Mouse (Mus musculus): ENCODE measurements around the gene Fam187b. TPM values are rescaled to one million over a fixed set of nuclear protein-coding genes. Genes with fewer than 3 reads are reported as not detected.

The Fam187b gene
- polyA plus RNA-seq, 1 experiment: 0.63 TPM

GRCm38 (mm10) chr7:31012971-31013370, 39.4 kb downstream of the Fam187b start:
- peaks cover 7% of the 10 kb centered on the region; the same call in 1 of the 2 replicates for H3K4me1 ChIP-seq (ENCODE audit: control insufficient read depth, insufficient read depth, insufficient read length)
- no peak for DNase-seq (ENCODE audit: low read depth in 1 of 2, low spot score in 2 of 2)
- no peaks in the 10 kb centered on the region for H3K27me3 ChIP-seq (ENCODE audit: control insufficient read depth, insufficient read depth, low read length)
- no peak overlapping the region for H3K27ac ChIP-seq (ENCODE audit: insufficient read depth, low read length)
- TF ChIP-seq POLR2A (IDR thresholded peaks at IDR 0.05; ENCODE audit: low read depth, low read length) (no peak), CTCF (IDR thresholded peaks at IDR 0.05; ENCODE audit: extremely low read depth, insufficient read depth, insufficient read length, insufficient replicate concordance) (no peak)
- no peak overlapping the region for H3K4me3 ChIP-seq (ENCODE audit: extremely low read depth, insufficient read depth, insufficient read length)
- WGBS: 92% methylated on average over 5 of the region's 5 CpGs
- no peaks in the 10 kb centered on the region for H3K36me3 ChIP-seq (ENCODE audit: control insufficient read depth, insufficient read depth, low read length)

GRCm38 (mm10) chr7:31017104-31017901, 43.7 kb downstream of the Fam187b start:
- Histone ChIP-seq H3K27me3 (ENCODE audit: control insufficient read depth, insufficient read depth, low read length) (no peaks in the 10 kb centered on the region), H3K4me3 (ENCODE audit: extremely low read depth, insufficient read depth, insufficient read length) (no peak overlapping the region), H3K4me1 (ENCODE audit: control insufficient read depth, insufficient read depth, insufficient read length) (peaks cover 6% of the 10 kb centered on the region; the same call in 1 of the 2 replicates), H3K36me3 (ENCODE audit: control insufficient read depth, insufficient read depth, low read length) (no peaks in the 10 kb centered on the region), H3K27ac (ENCODE audit: insufficient read depth, low read length) (no peak overlapping the region)
- TF ChIP-seq POLR2A (IDR thresholded peaks at IDR 0.05; ENCODE audit: low read depth, low read length) (no peak), CTCF (IDR thresholded peaks at IDR 0.05; ENCODE audit: extremely low read depth, insufficient read depth, insufficient read length, insufficient replicate concordance) (no peak)
- 42% methylated on average over 10 of the region's 10 CpGs for WGBS
- no peak for DNase-seq (ENCODE audit: low read depth in 1 of 2, low spot score in 2 of 2)

GRCm38 (mm10) chr7:31028609-31029008, 55.0 kb downstream of the Fam187b start:
- Histone ChIP-seq H3K27me3 (ENCODE audit: control insufficient read depth, insufficient read depth, low read length) (no peaks in the 10 kb centered on the region), H3K36me3 (ENCODE audit: control insufficient read depth, insufficient read depth, low read length) (no peaks in the 10 kb centered on the region), H3K4me1 (ENCODE audit: control insufficient read depth, insufficient read depth, insufficient read length) (peaks cover 4% of the 10 kb centered on the region; the same call in 1 of the 2 replicates), H3K4me3 (ENCODE audit: extremely low read depth, insufficient read depth, insufficient read length) (no peak overlapping the region), H3K27ac (ENCODE audit: insufficient read depth, low read length) (no peak overlapping the region)
- TF ChIP-seq POLR2A (IDR thresholded peaks at IDR 0.05; ENCODE audit: low read depth, low read length) (no peak), CTCF (IDR thresholded peaks at IDR 0.05; ENCODE audit: extremely low read depth, insufficient read depth, insufficient read length, insufficient replicate concordance) (no peak)
- 72% methylated on average over 8 of the region's 8 CpGs for WGBS
- DNase-seq (ENCODE audit: low read depth in 1 of 2, low spot score in 2 of 2): no peak

GRCm38 (mm10) chr7:31030717-31031116, 57.1 kb downstream of the Fam187b start:
- Histone ChIP-seq H3K4me3 (ENCODE audit: extremely low read depth, insufficient read depth, insufficient read length) (no peak overlapping the region), H3K27ac (ENCODE audit: insufficient read depth, low read length) (no peak overlapping the region), H3K4me1 (ENCODE audit: control insufficient read depth, insufficient read depth, insufficient read length) (peaks cover 19% of the 10 kb centered on the region; the same call in 1 of the 2 replicates), H3K27me3 (ENCODE audit: control insufficient read depth, insufficient read depth, low read length) (no peaks in the 10 kb centered on the region), H3K36me3 (ENCODE audit: control insufficient read depth, insufficient read depth, low read length) (no peaks in the 10 kb centered on the region)
- WGBS: 86% methylated on average over 2 of the region's 2 CpGs
- TF ChIP-seq CTCF (IDR thresholded peaks at IDR 0.05; ENCODE audit: extremely low read depth, insufficient read depth, insufficient read length, insufficient replicate concordance): no peak
- TF ChIP-seq POLR2A (IDR thresholded peaks at IDR 0.05; ENCODE audit: low read depth, low read length): no peak
- DNase-seq (ENCODE audit: low read depth in 1 of 2, low spot score in 2 of 2): no peak

GRCm38 (mm10) chr7:31031731-31032130, 58.1 kb downstream of the Fam187b start:
- no peak for DNase-seq (ENCODE audit: low read depth in 1 of 2, low spot score in 2 of 2)
- H3K4me3 ChIP-seq (ENCODE audit: extremely low read depth, insufficient read depth, insufficient read length): no peak overlapping the region
- H3K27me3 ChIP-seq (ENCODE audit: control insufficient read depth, insufficient read depth, low read length): no peaks in the 10 kb centered on the region
- peaks cover 19% of the 10 kb centered on the region; the same call in 1 of the 2 replicates for H3K4me1 ChIP-seq (ENCODE audit: control insufficient read depth, insufficient read depth, insufficient read length)
- 61% methylated on average over 7 of the region's 7 CpGs for WGBS
- H3K36me3 ChIP-seq (ENCODE audit: control insufficient read depth, insufficient read depth, low read length): peaks cover 3% of the 10 kb centered on the region; the same call in 1 of the 2 replicates
- TF ChIP-seq POLR2A (IDR thresholded peaks at IDR 0.05; ENCODE audit: low read depth, low read length) (no peak), CTCF (IDR thresholded peaks at IDR 0.05; ENCODE audit: extremely low read depth, insufficient read depth, insufficient read length, insufficient replicate concordance) (no peak)
- H3K27ac ChIP-seq (ENCODE audit: insufficient read depth, low read length): peak overlapping the region; percentile 19; the same call in 1 of the 2 replicates

GRCm38 (mm10) chr7:31033409-31034165, 60.0 kb downstream of the Fam187b start:
- peak overlapping the region; percentile 91 for H3K27ac ChIP-seq (ENCODE audit: insufficient read depth, low read length)

More at GRCm38 (mm10) chr7:31033409-31034165, 60.0 kb downstream of the Fam187b start:
- Histone ChIP-seq H3K36me3 (ENCODE audit: control insufficient read depth, insufficient read depth, low read length) (peaks cover 3% of the 10 kb centered on the region; the same call in 1 of the 2 replicates), H3K4me3 (ENCODE audit: extremely low read depth, insufficient read depth, insufficient read length) (no peak overlapping the region), H3K27me3 (ENCODE audit: control insufficient read depth, insufficient read depth, low read length) (no peaks in the 10 kb centered on the region), H3K4me1 (ENCODE audit: control insufficient read depth, insufficient read depth, insufficient read length) (peaks cover 19% of the 10 kb centered on the region; the same call in 1 of the 2 replicates)
- 39% methylated on average over 9 of the region's 9 CpGs for WGBS
- TF ChIP-seq POLR2A (IDR thresholded peaks at IDR 0.05; ENCODE audit: low read depth, low read length) (no peak; the same call in 1 of the 2 replicates), CTCF (IDR thresholded peaks at IDR 0.05; ENCODE audit: extremely low read depth, insufficient read depth, insufficient read length, insufficient replicate concordance) (no peak)
- peak; percentile 65 to 71 for DNase-seq (ENCODE audit: low read depth in 1 of 2, low spot score in 2 of 2)

Measured in spleen, adult 2 months (tissue).